Mouse (Mus musculus) heart, postnatal 0 days (tissue): Measurements from ENCODE around the gene Lyz2.

Source experiments
- CTCF ChIP-seq: IDR thresholded peaks from 2 replicates; pipeline ENCODE4 v1.5.1; 2016; ENCODE audit warnings: antibody characterized with exemption, control low read depth, low read depth
- EP300 ChIP-seq: IDR thresholded peaks from 2 replicates; pipeline ENCODE4 v1.6.1; 2016; ENCODE audit warnings: antibody characterized with exemption, low read depth

- TF ChIP-seq CTCF (no peak), EP300 (no peak)
Observed at GRCm38 (mm10) chr10:117287226-117287850, 5.2 kb upstream of the Lyz2 start.
